Mouse (Mus musculus): ENCODE measurements around the gene Gfra1. TPM values are rescaled to one million over a fixed set of nuclear protein-coding genes. Genes with fewer than 3 reads are reported as not detected.

The Gfra1 gene
- polyA plus RNA-seq, 1 experiment: 0.09 TPM

GRCm38 (mm10) chr19:58419685-58420084, 36.0 kb downstream of the Gfra1 start:
- WGBS: 84% methylated on average over 3 of the region's 3 CpGs
- no peaks in the 10 kb centered on the region for H3K36me3 ChIP-seq (ENCODE audit: control insufficient read depth, insufficient read depth, low read length)
- H3K27me3 ChIP-seq (ENCODE audit: control insufficient read depth, insufficient read depth, low read length): no peaks in the 10 kb centered on the region
- TF ChIP-seq CTCF (IDR thresholded peaks at IDR 0.05; ENCODE audit: extremely low read depth, insufficient read depth, insufficient read length, insufficient replicate concordance): no peak
- no peak for TF ChIP-seq POLR2A (IDR thresholded peaks at IDR 0.05; ENCODE audit: low read depth, low read length)
- no peak overlapping the region for H3K4me3 ChIP-seq (ENCODE audit: extremely low read depth, insufficient read depth, insufficient read length)
- no peaks in the 10 kb centered on the region for H3K4me1 ChIP-seq (ENCODE audit: control insufficient read depth, insufficient read depth, insufficient read length)
- no peak for DNase-seq (ENCODE audit: low read depth in 1 of 2, low spot score in 2 of 2)
- no peak overlapping the region for H3K27ac ChIP-seq (ENCODE audit: insufficient read depth, low read length)

GRCm38 (mm10) chr19:58419278-58419677, 36.4 kb downstream of the Gfra1 start:
- DNase-seq (ENCODE audit: low read depth in 1 of 2, low spot score in 2 of 2): no peak
- Histone ChIP-seq H3K27ac (ENCODE audit: insufficient read depth, low read length) (no peak overlapping the region), H3K4me1 (ENCODE audit: control insufficient read depth, insufficient read depth, insufficient read length) (no peaks in the 10 kb centered on the region), H3K27me3 (ENCODE audit: control insufficient read depth, insufficient read depth, low read length) (no peaks in the 10 kb centered on the region), H3K4me3 (ENCODE audit: extremely low read depth, insufficient read depth, insufficient read length) (no peak overlapping the region), H3K36me3 (ENCODE audit: control insufficient read depth, insufficient read depth, low read length) (no peaks in the 10 kb centered on the region)
- no peak for TF ChIP-seq CTCF (IDR thresholded peaks at IDR 0.05; ENCODE audit: extremely low read depth, insufficient read depth, insufficient read length, insufficient replicate concordance)
- WGBS: 89% methylated on average over 3 of the region's 3 CpGs

- H3K4me3 ChIP-seq (ENCODE audit: extremely low read depth, insufficient read depth, insufficient read length): no peak overlapping the region
- DNase-seq (ENCODE audit: low read depth in 1 of 2, low spot score in 2 of 2): no peak
- 42% methylated on average over 4 of the region's 4 CpGs for WGBS
- H3K4me1 ChIP-seq (ENCODE audit: control insufficient read depth, insufficient read depth, insufficient read length): no peaks in the 10 kb centered on the region
- TF ChIP-seq CTCF (IDR thresholded peaks at IDR 0.05; ENCODE audit: extremely low read depth, insufficient read depth, insufficient read length, insufficient replicate concordance) (no peak), POLR2A (IDR thresholded peaks at IDR 0.05; ENCODE audit: low read depth, low read length) (no peak)
- no peaks in the 10 kb centered on the region for H3K27me3 ChIP-seq (ENCODE audit: control insufficient read depth, insufficient read depth, low read length)
- no peak overlapping the region for H3K27ac ChIP-seq (ENCODE audit: insufficient read depth, low read length)
- no peaks in the 10 kb centered on the region for H3K36me3 ChIP-seq (ENCODE audit: control insufficient read depth, insufficient read depth, low read length)
Measured at GRCm38 (mm10) chr19:58415173-58415572, 40.5 kb downstream of the Gfra1 start.

- Histone ChIP-seq H3K4me3 (ENCODE audit: extremely low read depth, insufficient read depth, insufficient read length) (no peak overlapping the region), H3K27ac (ENCODE audit: insufficient read depth, low read length) (no peak overlapping the region), H3K4me1 (ENCODE audit: control insufficient read depth, insufficient read depth, insufficient read length) (no peaks in the 10 kb centered on the region), H3K27me3 (ENCODE audit: control insufficient read depth, insufficient read depth, low read length) (no peaks in the 10 kb centered on the region), H3K36me3 (ENCODE audit: control insufficient read depth, insufficient read depth, low read length) (no peaks in the 10 kb centered on the region)
- no peak for DNase-seq (ENCODE audit: low read depth in 1 of 2, low spot score in 2 of 2)
- no peak for TF ChIP-seq CTCF (IDR thresholded peaks at IDR 0.05; ENCODE audit: extremely low read depth, insufficient read depth, insufficient read length, insufficient replicate concordance)
Measured at GRCm38 (mm10) chr19:58414733-58415132, 41.0 kb downstream of the Gfra1 start.

- WGBS: under 1% methylated on average over 8 of the region's 8 CpGs
- no peak for TF ChIP-seq CTCF (IDR thresholded peaks at IDR 0.05; ENCODE audit: extremely low read depth, insufficient read depth, insufficient read length, insufficient replicate concordance)
- TF ChIP-seq POLR2A (IDR thresholded peaks at IDR 0.05; ENCODE audit: low read depth, low read length): no peak
- DNase-seq (ENCODE audit: low read depth in 1 of 2, low spot score in 2 of 2): no peak
Measured at GRCm38 (mm10) chr19:58413290-58413689, 42.4 kb downstream of the Gfra1 start.

GRCm38 (mm10) chr19:58412811-58413210, 42.9 kb downstream of the Gfra1 start:
- Histone ChIP-seq H3K4me1 (ENCODE audit: control insufficient read depth, insufficient read depth, insufficient read length) (no peaks in the 10 kb centered on the region), H3K27ac (ENCODE audit: insufficient read depth, low read length) (no peak overlapping the region), H3K36me3 (ENCODE audit: control insufficient read depth, insufficient read depth, low read length) (no peaks in the 10 kb centered on the region), H3K27me3 (ENCODE audit: control insufficient read depth, insufficient read depth, low read length) (no peaks in the 10 kb centered on the region), H3K4me3 (ENCODE audit: extremely low read depth, insufficient read depth, insufficient read length) (no peak overlapping the region)
- DNase-seq (ENCODE audit: low read depth in 1 of 2, low spot score in 2 of 2): no peak
- WGBS: 42% methylated on average over 2 of the region's 3 CpGs
- TF ChIP-seq CTCF (IDR thresholded peaks at IDR 0.05; ENCODE audit: extremely low read depth, insufficient read depth, insufficient read length, insufficient replicate concordance) (no peak), POLR2A (IDR thresholded peaks at IDR 0.05; ENCODE audit: low read depth, low read length) (no peak)

More at GRCm38 (mm10) chr19:58413290-58413689, 42.4 kb downstream of the Gfra1 start:
- no peak overlapping the region for H3K4me3 ChIP-seq (ENCODE audit: extremely low read depth, insufficient read depth, insufficient read length)
- no peaks in the 10 kb centered on the region for H3K36me3 ChIP-seq (ENCODE audit: control insufficient read depth, insufficient read depth, low read length)
- H3K27me3 ChIP-seq (ENCODE audit: control insufficient read depth, insufficient read depth, low read length): no peaks in the 10 kb centered on the region
- no peak overlapping the region for H3K27ac ChIP-seq (ENCODE audit: insufficient read depth, low read length)
- no peaks in the 10 kb centered on the region for H3K4me1 ChIP-seq (ENCODE audit: control insufficient read depth, insufficient read depth, insufficient read length)

- no peak for TF ChIP-seq CTCF (IDR thresholded peaks at IDR 0.05; ENCODE audit: extremely low read depth, insufficient read depth, insufficient read length, insufficient replicate concordance)
- no peaks in the 10 kb centered on the region for H3K36me3 ChIP-seq (ENCODE audit: control insufficient read depth, insufficient read depth, low read length)
- H3K4me3 ChIP-seq (ENCODE audit: extremely low read depth, insufficient read depth, insufficient read length): no peak overlapping the region
- H3K27ac ChIP-seq (ENCODE audit: insufficient read depth, low read length): no peak overlapping the region
- no peaks in the 10 kb centered on the region for H3K27me3 ChIP-seq (ENCODE audit: control insufficient read depth, insufficient read depth, low read length)
- DNase-seq (ENCODE audit: low read depth in 1 of 2, low spot score in 2 of 2): no peak
- H3K4me1 ChIP-seq (ENCODE audit: control insufficient read depth, insufficient read depth, insufficient read length): no peaks in the 10 kb centered on the region
Measured at GRCm38 (mm10) chr19:58406726-58407125, 49.0 kb downstream of the Gfra1 start.

Measured in spleen, adult 2 months (tissue).